Mouse (Mus musculus) kidney, postnatal 14 days (tissue): ENCODE measurements around the gene Trex2.
A peak's percentile ranks its signal among the peaks of the same experiment; 100 is the strongest.
"Not testable (repeated sequence)": the region's sequence is repeated elsewhere in the genome, so short reads cannot be mapped to it uniquely, and the experiment has no call there.

Source experiments
- DNase-seq: peaks from one replicate; pipeline ENCODE4 v3.0.0; 2022; ENCODE audit warnings: mixed read lengths

Trex2 gene

DNA sequence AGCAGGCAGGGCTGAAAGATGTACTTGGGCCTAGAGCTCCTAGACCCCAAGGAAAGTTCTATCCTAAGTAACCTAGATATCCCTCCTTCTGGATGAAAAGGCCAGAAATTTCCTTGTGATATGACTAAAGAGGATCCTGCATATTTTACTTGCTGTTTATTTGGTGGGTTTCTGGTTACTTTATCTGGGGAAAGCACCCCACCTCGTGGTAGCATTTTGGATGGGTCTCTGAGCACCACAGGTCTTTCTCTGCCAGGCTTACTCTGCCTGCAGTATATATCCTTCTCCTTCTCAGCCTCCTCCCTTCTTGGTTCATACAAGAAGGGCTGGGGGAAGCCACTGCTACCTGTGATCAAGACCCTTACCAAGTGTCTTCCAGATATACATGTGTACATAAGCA, 22.4 kb downstream of the Trex2 start:
- no peak for DNase-seq

DNA sequence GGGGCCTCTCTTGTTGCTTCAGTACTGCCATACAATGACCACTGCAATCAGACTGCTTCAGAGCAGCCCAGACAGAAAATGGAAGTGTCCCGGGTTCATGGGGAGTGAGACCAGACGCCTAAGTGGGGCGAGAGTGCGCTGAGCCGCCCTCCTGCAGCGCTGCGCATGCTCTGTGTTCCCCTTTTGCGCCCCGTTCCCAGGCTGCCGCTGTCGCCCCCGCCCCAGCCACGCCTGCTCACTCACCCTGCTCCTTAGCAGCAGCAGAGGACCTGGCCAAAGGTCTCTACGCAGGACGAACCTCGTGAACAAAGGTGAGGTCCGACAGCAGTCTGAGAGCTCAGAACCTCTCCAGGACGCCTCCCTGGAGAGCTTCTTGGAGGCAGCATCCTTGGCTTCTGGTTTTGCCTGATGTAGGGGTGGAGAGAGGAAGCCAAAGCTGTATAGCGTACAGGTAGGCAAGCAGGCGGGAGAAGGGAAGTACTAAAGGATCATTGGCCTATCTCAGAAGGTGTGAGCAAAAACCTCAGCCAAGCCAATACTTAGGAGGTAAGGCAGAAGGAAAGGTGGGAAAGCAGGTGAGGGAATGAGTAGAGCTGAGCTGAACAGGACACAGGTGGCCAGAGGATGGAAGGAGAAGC, 24.1 kb downstream of the Trex2 start, which contains the start of gene Zfp92:
Zfp92 (plus strand) TSS at position 217 of the 638 bp plus-strand sequence.
- DNase-seq = peak; percentile 12

DNA sequence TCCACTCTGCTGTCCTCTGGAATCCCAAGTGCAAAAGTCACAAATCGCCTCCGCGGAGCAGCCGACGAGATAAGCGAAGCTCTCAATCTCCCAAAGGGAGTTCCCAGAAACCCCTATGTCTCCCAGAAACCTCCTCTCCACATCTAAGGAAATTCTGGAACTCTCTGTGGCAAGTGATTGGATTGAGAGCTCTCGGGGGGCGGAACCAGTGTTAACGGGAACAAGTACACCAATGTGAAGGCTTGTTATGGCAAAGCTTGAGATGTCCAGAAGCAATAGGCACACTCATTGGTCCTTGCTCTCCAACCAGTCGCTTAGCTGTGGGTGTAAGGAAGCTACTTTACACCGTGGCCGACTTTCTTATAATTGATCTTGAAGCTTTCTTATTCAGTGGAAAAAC, 33.5 kb downstream of the Trex2 start:
- no peak for DNase-seq

DNA sequence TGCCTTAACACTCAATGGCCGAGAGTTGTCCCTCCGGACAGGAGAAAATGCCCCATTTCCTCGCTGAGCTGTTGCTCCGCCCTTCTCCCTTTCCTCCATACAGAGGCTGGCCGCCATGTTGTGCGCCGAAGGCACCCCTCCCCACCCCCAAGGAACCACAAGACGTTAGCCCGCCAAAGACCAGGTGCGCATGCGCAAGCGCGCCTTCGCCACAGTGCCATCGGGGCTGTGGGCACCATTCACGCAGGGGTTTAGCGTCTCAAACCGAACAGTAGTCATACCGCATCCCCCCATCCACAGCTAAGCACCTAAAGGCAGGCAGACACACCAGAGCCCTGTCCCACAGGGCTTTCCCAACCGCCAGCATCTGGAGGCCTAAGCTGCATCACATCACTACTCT, 34.2 kb downstream of the Trex2 start:
- DNase-seq = no peak

DNA sequence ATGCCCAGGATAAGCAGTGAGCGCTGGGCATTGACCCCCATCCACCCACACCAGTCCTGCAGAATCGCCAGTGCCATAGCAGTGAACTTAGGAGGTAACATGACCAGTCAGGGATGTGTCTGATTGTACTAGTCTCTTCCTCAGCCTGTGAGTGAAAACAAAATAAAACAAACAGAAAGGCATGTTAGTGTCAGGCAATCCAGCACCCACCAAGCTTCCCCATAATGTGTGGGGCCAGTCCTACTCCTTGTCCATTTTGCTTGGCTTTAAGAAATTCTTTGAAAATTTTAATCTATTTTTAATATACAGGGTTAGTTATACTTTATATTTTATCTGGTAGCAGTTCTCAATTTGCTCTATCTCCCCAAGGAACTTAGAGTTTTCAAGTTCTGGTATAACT, 36.5 kb downstream of the Trex2 start, which contains the start of gene Gm18336:
Gm18336 (minus strand) TSS at position 101 of the 400 bp plus-strand sequence.
- not testable (repeated sequence) for DNase-seq

DNA sequence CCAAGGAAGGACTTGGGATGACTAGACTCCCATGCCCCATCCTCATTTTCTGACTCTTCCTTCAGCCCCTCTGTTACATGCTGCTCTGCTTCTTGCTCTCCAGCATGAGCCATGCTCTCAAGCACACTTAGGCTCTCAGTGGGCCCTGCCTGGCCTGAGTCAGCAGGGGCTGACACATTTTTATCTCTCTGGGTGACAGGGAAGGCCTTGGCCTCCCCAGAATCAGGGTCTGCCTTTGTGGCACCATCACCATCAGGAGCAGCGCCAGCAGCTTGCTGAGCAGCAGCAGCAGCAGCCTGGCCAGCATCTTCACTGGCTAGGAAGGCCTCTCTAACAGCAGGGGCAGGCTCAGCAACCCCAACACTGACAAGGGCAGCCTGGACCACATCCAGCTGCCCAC, 38.7 kb downstream of the Trex2 start:
- no peak for DNase-seq

DNA sequence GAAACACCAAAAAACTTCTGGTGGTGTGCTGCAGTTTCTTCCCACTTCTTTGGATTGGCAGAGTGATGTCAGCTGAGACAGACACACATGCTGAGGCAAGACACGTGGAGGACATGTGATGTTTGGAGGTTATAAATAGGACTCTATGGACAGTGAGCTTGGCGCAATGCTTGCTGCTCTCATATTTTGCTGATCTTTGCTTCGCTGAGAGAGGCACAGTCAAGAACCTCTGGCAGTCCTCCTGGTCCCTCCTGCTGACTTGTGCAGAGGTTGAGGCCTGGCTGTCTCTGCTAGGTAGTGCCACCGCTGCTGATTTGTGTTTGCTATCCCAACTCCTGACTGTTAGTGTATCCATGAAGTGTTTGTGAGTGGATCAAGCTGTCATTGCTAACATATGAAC, 43.7 kb downstream of the Trex2 start:
- DNase-seq = no peak

DNA sequence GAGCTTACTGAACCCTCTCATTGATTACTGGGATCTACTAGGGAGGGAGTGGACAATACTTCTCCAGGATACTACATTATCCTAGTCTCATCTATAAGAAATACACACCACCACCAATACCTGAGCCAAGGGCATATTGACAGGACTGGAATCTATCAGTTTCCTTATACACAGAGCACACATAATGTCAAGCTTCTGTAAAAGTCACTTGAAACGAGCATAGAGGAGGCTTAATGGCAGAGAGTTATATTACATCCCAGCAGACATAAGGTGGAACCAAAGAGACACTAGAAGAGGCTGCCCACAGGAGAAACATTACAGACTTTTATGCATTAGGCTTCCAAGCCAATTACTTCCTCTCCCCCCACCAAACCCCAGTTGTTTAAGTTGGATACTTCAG, 50.2 kb downstream of the Trex2 start:
- DNase-seq = no peak

DNA sequence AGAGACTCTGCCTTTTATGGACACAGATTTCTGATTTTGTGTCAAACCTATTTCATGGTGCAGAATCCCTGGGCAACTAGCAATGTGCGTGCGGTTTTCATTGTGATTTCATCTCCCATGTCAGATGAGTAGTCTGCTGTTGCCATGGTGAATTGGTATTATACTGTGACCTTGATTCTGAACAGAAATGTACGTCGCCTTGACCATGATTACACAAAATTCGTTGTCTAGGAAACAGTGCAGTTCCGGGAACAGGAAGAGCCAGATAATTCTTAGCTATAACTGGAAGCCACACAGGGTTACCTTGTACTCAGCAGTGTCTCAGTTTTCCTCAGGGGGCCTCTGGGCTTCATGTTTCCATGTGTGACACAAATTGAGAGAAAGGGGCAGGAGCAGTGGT, 50.7 kb downstream of the Trex2 start:
- DNase-seq = no peak
